Mouse (Mus musculus) embryonic facial prominence, embryonic 11.5 days (tissue): ENCODE measurements around the gene Slc22a17. TPM values are rescaled to one million over a fixed set of nuclear protein-coding genes. Genes with fewer than 3 reads are reported as not detected.
"Not testable (repeated sequence)": the region's sequence is repeated elsewhere in the genome, so short reads cannot be mapped to it uniquely, and the experiment has no call there.

Source experiments
- ATAC-seq: fragments of 200-750 bp; cut with Nextera tagmentation; replicated peaks from 2 replicates; pipeline ENCODE4 v1.8.0; 2017; ENCODE audit warnings: low read depth; ENCODE audit not compliant: insufficient number of reproducible peaks, low FRiP score, low TSS enrichment
- DNase-seq: peaks from one replicate; pipeline ENCODE4 v3.0.0-alpha.2; 2015; ENCODE audit warnings: low spot score
- H3K27ac ChIP-seq: fragments of 300-500 bp; sonication (generic); replicated peaks from 2 replicates; pipeline ENCODE4 v1.5.1; 2014; ENCODE audit warnings: mild to moderate bottlenecking, low read depth, low read length, control low read depth
- H3K27me3 ChIP-seq: fragments of 300-500 bp; sonication (generic); 2 replicates; pipeline ENCODE4 v1.6.1; 2014; ENCODE audit warnings: mild to moderate bottlenecking, low read length, moderate library complexity, mixed read lengths; ENCODE audit not compliant: control insufficient read depth, insufficient read depth
- H3K36me3 ChIP-seq: fragments of 300-500 bp; sonication (generic); replicated peaks from 2 replicates; pipeline ENCODE4 v1.6.1; 2014; ENCODE audit warnings: low read depth, mild to moderate bottlenecking, low read length, moderate library complexity, mixed read lengths; ENCODE audit not compliant: control insufficient read depth, insufficient read depth
- H3K4me1 ChIP-seq: fragments of 300-500 bp; sonication (generic); 2 replicates; pipeline ENCODE4 v1.6.1; 2014; ENCODE audit warnings: low read length, mixed read lengths; ENCODE audit not compliant: control insufficient read depth, insufficient read depth
- H3K4me2 ChIP-seq: fragments of 300-500 bp; sonication (generic); 2 replicates; pipeline ENCODE4 v1.6.1; 2014; ENCODE audit warnings: low read depth, mild to moderate bottlenecking, control low read depth, low read length, moderate library complexity
- H3K4me3 ChIP-seq: fragments of 300-500 bp; sonication (generic); 2 replicates; pipeline ENCODE4 v1.5.1; 2014; ENCODE audit warnings: low read depth, low read length, control low read depth
- H3K9ac ChIP-seq: fragments of 300-500 bp; sonication (generic); replicated peaks from 2 replicates; pipeline ENCODE4 v1.6.1; 2014; ENCODE audit warnings: mild to moderate bottlenecking, control low read depth, low read length
- H3K9me3 ChIP-seq: fragments of 300-500 bp; sonication (generic); replicated peaks from 2 replicates; pipeline ENCODE4 v1.6.1; 2016; ENCODE audit warnings: mild to moderate bottlenecking, low read length, inconsistent platforms, mixed read lengths; ENCODE audit not compliant: control insufficient read depth
- WGBS: fragments of 180-500 bp; shearing (Covaris S2); extraction: QIAGEN DNeasy Blood & Tissue Kit; methylation state at CpG from one replicate; pipeline ENCODE4 v1.1.7; 2014; 5-methylcytosine and 5-hydroxymethylcytosine counted together
- polyA plus RNA-seq: library from polyadenylated mRNA; unstranded; fragments of >200 nt; fragmentation: Nextera tagmentation; extraction: Ambion mirVana; gene quantifications from 2 replicates; pipeline ENCODE4 v1.2.1, GENCODE M21; 2014

The Slc22a17 gene
- polyA plus RNA-seq: 36.6 and 38.2 TPM in 2 replicates

DNA sequence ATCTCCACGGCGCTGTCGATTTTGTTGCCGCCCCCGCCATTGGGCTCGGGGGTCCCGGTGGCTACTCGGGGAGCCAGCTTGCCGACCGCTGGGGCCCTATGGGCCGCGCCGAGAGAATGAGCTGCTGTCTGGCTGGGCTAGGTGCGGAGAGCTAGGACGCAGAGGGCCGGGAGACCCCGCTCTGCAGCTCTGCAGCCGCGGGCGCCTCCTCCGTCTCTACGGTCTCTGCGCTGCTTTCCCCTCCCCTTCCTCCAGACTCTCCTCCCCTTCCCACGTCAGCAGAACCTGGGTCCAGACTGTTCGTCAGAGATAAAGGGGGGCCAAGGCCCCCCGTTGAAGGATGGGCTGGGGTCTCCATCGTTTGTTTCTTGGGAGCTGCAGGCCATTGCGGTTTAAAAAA, at the start of gene Slc22a17:
Gene Slc22a17, minus strand, starts transcription at position 247 of the 400 bp plus-strand sequence.
- Histone ChIP-seq H3K27me3 (no peaks in the 10 kb centered on the region), H3K27ac (peak within 1 kb of the TSS; percentile 78), H3K9me3 (no peaks in the 10 kb centered on the region), H3K9ac (peak within 1 kb of the TSS; percentile 87), H3K4me2 (peak within 1 kb of the TSS; percentile 98), H3K4me1 (no peaks in the 10 kb centered on the region; the same call in 1 of the 2 replicates), H3K36me3 (peaks cover 6% of the 10 kb centered on the region), H3K4me3 (peak within 1 kb of the TSS; percentile 89)
- WGBS: 0% methylated on average over 28 of the region's 28 CpGs
- peak; percentile 93 for DNase-seq
- ATAC-seq: peak; percentile 93

DNA sequence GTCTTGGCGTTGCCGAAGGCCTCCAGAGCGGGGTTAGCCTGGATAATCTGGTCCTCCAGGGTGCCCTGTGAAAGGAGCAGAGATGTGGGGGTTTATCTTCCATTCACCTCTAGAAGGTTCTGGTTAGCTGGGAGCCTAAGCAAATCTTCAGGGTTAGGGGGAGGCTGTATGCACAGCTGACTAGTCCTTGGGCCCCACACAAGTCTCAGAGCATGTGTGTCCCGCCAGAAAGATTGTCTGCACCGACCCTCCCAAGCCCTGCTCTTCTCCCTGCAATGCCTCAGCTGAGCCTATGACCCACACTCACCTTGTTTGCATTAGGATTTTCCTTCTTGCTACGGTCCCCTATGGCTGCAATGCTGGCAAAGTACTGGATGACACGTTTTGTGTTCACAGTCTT, 49.8 kb upstream of the Slc22a17 start:
- Histone ChIP-seq H3K9ac (no peak overlapping the region), H3K9me3 (no peaks in the 10 kb centered on the region), H3K36me3 (no peaks in the 10 kb centered on the region), H3K27ac (no peak overlapping the region), H3K4me2 (no peak overlapping the region), H3K27me3 (no peaks in the 10 kb centered on the region), H3K4me1 (no peaks in the 10 kb centered on the region), H3K4me3 (no peak overlapping the region)
- WGBS: 83% methylated on average over 7 of the region's 7 CpGs
- ATAC-seq: no peak
- no peak for DNase-seq

DNA sequence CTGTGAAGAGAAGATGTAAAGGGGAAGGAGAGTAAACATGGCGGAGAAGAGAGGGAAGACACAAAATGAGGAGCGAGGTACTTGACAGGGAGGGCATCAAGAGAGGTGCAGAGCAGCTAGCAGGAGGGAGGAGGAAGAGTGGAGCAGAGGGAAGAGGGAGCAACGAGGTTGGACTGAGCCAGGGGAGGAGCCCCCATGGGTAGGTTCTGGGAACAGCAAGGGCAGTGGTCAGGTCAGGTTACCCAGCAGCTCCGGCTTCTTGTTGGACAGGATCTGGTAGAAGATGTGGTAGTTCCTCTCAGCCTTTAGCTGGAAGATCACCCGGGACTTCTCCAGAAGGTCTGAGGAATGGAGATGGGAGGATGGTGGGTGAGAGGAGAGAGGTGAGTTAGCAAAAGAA, 48.6 kb upstream of the Slc22a17 start:
- Histone ChIP-seq H3K9ac (no peak overlapping the region), H3K27ac (no peak overlapping the region)
- no peak for DNase-seq

DNA sequence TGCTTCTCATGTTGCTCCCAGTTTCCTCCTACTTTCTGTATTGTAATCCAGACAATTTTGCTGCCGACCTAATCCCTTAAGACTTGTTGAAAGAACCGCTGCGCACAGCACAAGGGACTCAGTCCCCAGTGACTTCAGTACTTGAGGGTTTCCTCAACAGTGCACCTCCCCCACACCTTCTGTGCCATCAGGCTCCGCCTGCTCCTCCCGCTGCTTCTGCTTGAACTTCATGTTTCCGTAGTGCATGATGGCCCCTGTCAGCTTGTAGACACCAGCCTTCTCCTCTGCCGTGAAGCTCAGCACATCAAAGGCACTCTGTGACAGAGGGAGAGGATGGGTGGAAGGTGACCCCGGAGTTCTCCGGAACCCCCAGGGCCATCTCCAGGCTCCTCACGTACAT, 47.8 kb upstream of the Slc22a17 start:
- no peak overlapping the region for H3K4me2 ChIP-seq
- H3K27me3 ChIP-seq: no peaks in the 10 kb centered on the region
- DNase-seq (peak; percentile 5), ATAC-seq (no peak)
- no peak overlapping the region for H3K9ac ChIP-seq
- H3K27ac ChIP-seq: no peak overlapping the region
- no peak overlapping the region for H3K4me3 ChIP-seq
- WGBS: 68% methylated on average over 10 of the region's 10 CpGs
- no peaks in the 10 kb centered on the region for H3K4me1 ChIP-seq
- no peaks in the 10 kb centered on the region for H3K36me3 ChIP-seq
- H3K9me3 ChIP-seq: no peaks in the 10 kb centered on the region

More for the DNA sequence above, 48.6 kb upstream of the Slc22a17 start:
- Histone ChIP-seq H3K4me3 (no peak overlapping the region), H3K9me3 (no peaks in the 10 kb centered on the region), H3K27me3 (no peaks in the 10 kb centered on the region), H3K36me3 (no peaks in the 10 kb centered on the region), H3K4me2 (no peak overlapping the region), H3K4me1 (no peaks in the 10 kb centered on the region)
- 77% methylated on average over 5 of the region's 5 CpGs for WGBS
- ATAC-seq: no peak

DNA sequence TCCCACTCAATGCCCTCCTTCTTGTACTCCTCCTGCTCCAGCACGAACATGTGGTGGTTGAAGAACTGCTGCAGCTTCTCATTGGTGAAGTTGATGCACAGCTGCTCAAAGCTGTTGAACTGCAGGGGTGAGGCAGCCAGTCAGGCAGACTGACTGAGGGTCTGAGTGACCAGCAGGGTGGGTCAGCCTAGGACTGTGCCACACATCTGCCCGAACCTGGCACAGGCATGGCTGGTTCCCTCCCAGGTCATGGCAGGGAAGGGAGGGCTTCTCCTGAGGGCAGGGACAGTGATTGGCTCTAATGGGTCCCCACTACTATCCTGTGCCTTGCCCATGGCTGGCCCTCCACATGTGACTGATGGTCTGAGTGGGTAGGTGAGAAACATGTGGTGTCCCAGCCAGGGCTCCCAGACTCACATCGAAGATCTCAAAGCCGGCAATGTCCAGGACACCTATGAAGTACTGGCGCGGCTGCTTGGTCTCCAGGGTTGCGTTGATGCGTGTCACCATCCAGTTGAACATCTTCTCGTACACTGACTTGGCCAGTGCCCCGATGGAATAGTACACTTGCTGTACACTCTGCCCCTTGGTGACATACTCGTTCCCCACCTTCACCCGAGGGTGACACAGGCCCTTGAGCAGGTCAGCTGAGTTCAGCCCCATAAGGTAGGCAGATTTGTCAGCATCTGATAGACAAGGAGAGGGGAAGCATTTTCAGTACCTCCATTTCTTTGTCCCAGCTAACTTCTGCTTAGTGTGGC, 47.1 kb upstream of the Slc22a17 start:
- H3K4me3 ChIP-seq, H3K9me3 ChIP-seq, H3K9ac ChIP-seq, H3K27ac ChIP-seq, DNase-seq, H3K4me1 ChIP-seq, H3K36me3 ChIP-seq, H3K27me3 ChIP-seq, H3K4me2 ChIP-seq, ATAC-seq: not testable (repeated sequence)
- 87% methylated on average over 12 of the region's 12 CpGs for WGBS

DNA sequence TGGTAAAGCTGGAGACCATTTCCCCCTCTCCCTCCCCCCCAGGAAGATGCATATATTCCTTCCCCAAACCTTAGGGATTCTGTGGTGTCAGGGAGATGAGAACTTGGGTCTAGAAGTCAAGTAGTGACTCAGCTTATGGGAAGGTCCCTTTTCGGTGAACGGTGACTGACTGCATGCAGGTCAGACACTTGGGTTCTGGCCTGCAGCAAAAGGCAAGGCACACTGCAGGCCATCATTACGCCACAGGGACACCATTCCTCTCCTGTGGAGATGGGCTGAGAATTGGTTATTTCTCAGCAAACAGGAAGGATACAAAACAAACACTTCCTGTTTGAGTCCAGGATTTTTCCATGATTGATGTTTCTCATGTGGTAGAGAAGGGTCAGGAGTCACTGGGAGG, 46.3 kb upstream of the Slc22a17 start:
- Histone ChIP-seq H3K27me3 (no peaks in the 10 kb centered on the region), H3K4me2 (no peak overlapping the region), H3K27ac (no peak overlapping the region), H3K4me1 (no peaks in the 10 kb centered on the region), H3K36me3 (no peaks in the 10 kb centered on the region), H3K4me3 (no peak overlapping the region), H3K9me3 (no peaks in the 10 kb centered on the region), H3K9ac (no peak overlapping the region)
- no peak for DNase-seq
- no peak for ATAC-seq
- 90% methylated on average over 3 of the region's 3 CpGs for whole genome bisulfite sequencing

DNA sequence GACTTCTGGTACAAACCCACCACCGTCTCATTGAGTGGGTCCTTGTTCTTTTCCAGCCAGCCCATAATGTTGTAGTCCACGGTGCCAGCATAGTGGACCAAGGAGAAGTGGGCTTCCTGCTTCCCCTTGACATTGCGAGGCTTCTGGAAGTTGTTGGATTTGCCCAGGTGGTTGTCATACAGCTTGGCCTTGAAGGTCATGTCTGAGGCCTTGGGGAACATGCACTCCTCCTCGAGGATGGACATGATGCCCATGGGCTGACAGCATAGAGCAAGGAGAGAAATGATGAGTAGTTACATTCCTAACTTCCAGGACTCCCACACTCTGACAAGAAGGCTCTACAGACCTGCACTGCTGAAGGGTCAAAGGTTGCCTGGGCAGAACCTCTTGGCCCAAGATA, 45.6 kb upstream of the Slc22a17 start:
- DNase-seq (no peak), ATAC-seq (no peak)
- 84% methylated on average over 4 of the region's 4 CpGs for WGBS
- Histone ChIP-seq H3K36me3 (no peaks in the 10 kb centered on the region), H3K9me3 (no peaks in the 10 kb centered on the region), H3K4me1 (no peaks in the 10 kb centered on the region), H3K9ac (no peak overlapping the region), H3K27ac (no peak overlapping the region), H3K4me2 (no peak overlapping the region), H3K4me3 (no peak overlapping the region), H3K27me3 (no peaks in the 10 kb centered on the region)

DNA sequence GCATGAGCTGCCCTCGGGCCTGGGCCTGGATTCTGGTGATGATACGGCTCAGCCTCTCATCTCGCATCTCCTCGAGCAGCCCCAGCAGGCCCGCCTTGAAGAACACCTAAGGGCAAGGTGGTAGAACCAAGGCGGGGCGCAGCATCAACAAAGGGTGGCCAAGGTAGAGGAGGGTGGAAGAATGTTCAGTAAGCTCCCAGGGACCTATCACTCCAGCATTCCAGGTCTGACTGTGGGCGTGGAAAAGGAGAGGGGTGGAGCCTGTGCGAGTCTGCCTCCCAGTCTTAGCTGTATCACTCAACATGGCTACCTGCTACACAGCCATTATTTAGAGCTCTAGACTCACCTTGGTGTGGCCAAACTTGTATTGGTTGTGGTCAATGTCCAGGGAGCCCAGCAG, 43.6 kb upstream of the Slc22a17 start:
- no peak overlapping the region for H3K4me2 ChIP-seq
- H3K4me1 ChIP-seq: no peaks in the 10 kb centered on the region
- no peaks in the 10 kb centered on the region for H3K36me3 ChIP-seq
- H3K9me3 ChIP-seq: no peaks in the 10 kb centered on the region
- DNase-seq: no peak
- no peak overlapping the region for H3K4me3 ChIP-seq
- WGBS: 85% methylated on average over 9 of the region's 9 CpGs
- no peak overlapping the region for H3K9ac ChIP-seq
- no peak for ATAC-seq
- no peak overlapping the region for H3K27ac ChIP-seq
- H3K27me3 ChIP-seq: no peaks in the 10 kb centered on the region
